Mouse (Mus musculus) stomach, embryonic 15.5 days (tissue): Measurements from ENCODE around the gene Gm20521. TPM values are rescaled to one million over a fixed set of nuclear protein-coding genes. Genes with fewer than 3 reads are reported as not detected.

Source experiments
- ATAC-seq: fragments of 200-750 bp; cut with Nextera tagmentation; 2 replicates; pipeline ENCODE4 v1.8.0; 2017; ENCODE audit warnings: low read depth, moderate number of reproducible peaks, moderate TSS enrichment; ENCODE audit not compliant: insufficient read depth, low FRiP score
- H3K27ac ChIP-seq: fragments of 300-500 bp; sonication (generic); 2 replicates; pipeline ENCODE4 v1.5.1; 2015; ENCODE audit warnings: mild to moderate bottlenecking, inconsistent platforms
- H3K27me3 ChIP-seq: fragments of 300-500 bp; sonication (generic); replicated peaks from 2 replicates; pipeline ENCODE4 v1.6.1; 2015; ENCODE audit warnings: inconsistent platforms
- H3K36me3 ChIP-seq: fragments of 300-500 bp; sonication (generic); 2 replicates; pipeline ENCODE4 v1.6.1; 2015; ENCODE audit warnings: inconsistent platforms
- H3K4me1 ChIP-seq: fragments of 300-500 bp; sonication (generic); 2 replicates; pipeline ENCODE4 v1.6.1; 2015; ENCODE audit warnings: inconsistent platforms
- H3K4me2 ChIP-seq: fragments of 300-500 bp; sonication (generic); 2 replicates; pipeline ENCODE4 v1.6.1; 2015; ENCODE audit warnings: mild to moderate bottlenecking, inconsistent platforms
- H3K4me3 ChIP-seq: fragments of 300-500 bp; sonication (generic); replicated peaks from 2 replicates; pipeline ENCODE4 v1.5.1; 2015; ENCODE audit warnings: inconsistent platforms
- H3K9ac ChIP-seq: fragments of 300-500 bp; sonication (generic); 2 replicates; pipeline ENCODE4 v1.6.1; 2015; ENCODE audit warnings: inconsistent platforms
- H3K9me3 ChIP-seq: fragments of 300-500 bp; sonication (generic); 2 replicates; pipeline ENCODE4 v1.6.1; 2016; ENCODE audit warnings: inconsistent platforms
- WGBS: fragments of 180-500 bp; shearing (Covaris S2); methylation state at CpG from one replicate; pipeline ENCODE4 v1.1.7; 2015; 5-methylcytosine and 5-hydroxymethylcytosine counted together
- polyA plus RNA-seq: library from polyadenylated mRNA; unstranded; fragments of >200 nt; fragmentation: Nextera tagmentation; extraction: Ambion mirVana; gene quantifications from 2 replicates; pipeline ENCODE4 v1.2.1, GENCODE M21; 2015

The Gm20521 gene
- polyA plus RNA-seq, 1 experiment from 2014 or later, result 0.53 TPM

GRCm38 (mm10) chr14:54868026-54868425 lies 15.2 kb upstream of the Gm20521 start:
- H3K4me3 ChIP-seq, result no peak overlapping the region
- no peaks in the 10 kb centered on the region for H3K27me3 ChIP-seq
- H3K4me2 ChIP-seq, result no peak overlapping the region
- H3K9me3 ChIP-seq, result no peaks in the 10 kb centered on the region
- no peak overlapping the region for H3K9ac ChIP-seq
- 86% methylated on average over 4 of the region's 4 CpGs for WGBS
- H3K36me3 ChIP-seq, result no peaks in the 10 kb centered on the region
- no peaks in the 10 kb centered on the region for H3K4me1 ChIP-seq
- H3K27ac ChIP-seq, result no peak overlapping the region
- no peak for ATAC-seq

GRCm38 (mm10) chr14:54870861-54871260 lies 12.4 kb upstream of the Gm20521 start, which contains the start of gene Homez:
Gene Homez, minus strand, starts transcription at chr14:54870961.
- 89% methylated on average over 5 of the region's 5 CpGs for WGBS

GRCm38 (mm10) chr14:54874165-54874564 lies 9.1 kb upstream of the Gm20521 start:
- H3K4me2 ChIP-seq, result no peak overlapping the region
- WGBS, result 94% methylated on average over 3 of the region's 3 CpGs
- no peak overlapping the region for H3K27ac ChIP-seq
- H3K4me1 ChIP-seq, result no peaks in the 10 kb centered on the region
- no peaks in the 10 kb centered on the region for H3K9me3 ChIP-seq
- no peak for ATAC-seq
- no peaks in the 10 kb centered on the region for H3K36me3 ChIP-seq
- no peak overlapping the region for H3K4me3 ChIP-seq
- H3K27me3 ChIP-seq, result no peaks in the 10 kb centered on the region
- H3K9ac ChIP-seq, result no peak overlapping the region

More at GRCm38 (mm10) chr14:54870861-54871260, 12.4 kb upstream of the Gm20521 start, which contains the start of gene Homez:
- Histone ChIP-seq H3K9ac (no peak within 1 kb of the TSS), H3K9me3 (no peaks in the 10 kb centered on the region), H3K4me1 (no peaks in the 10 kb centered on the region), H3K27ac (no peak within 1 kb of the TSS), H3K27me3 (no peaks in the 10 kb centered on the region), H3K36me3 (no peaks in the 10 kb centered on the region), H3K4me2 (no peak within 1 kb of the TSS), H3K4me3 (no peak within 1 kb of the TSS)
- ATAC-seq, result no peak

- H3K4me1 ChIP-seq, result no peaks in the 10 kb centered on the region
- 5% methylated on average over 36 of the region's 36 CpGs for WGBS
- H3K9ac ChIP-seq, result peak overlapping the region; percentile 71
- peak overlapping the region; percentile 85 for H3K27ac ChIP-seq
- H3K9me3 ChIP-seq, result no peaks in the 10 kb centered on the region
- H3K4me3 ChIP-seq, result peak overlapping the region; percentile 83
- H3K27me3 ChIP-seq, result no peaks in the 10 kb centered on the region
- H3K36me3 ChIP-seq, result no peaks in the 10 kb centered on the region
- peak; percentile 33 for ATAC-seq
- H3K4me2 ChIP-seq, result peak overlapping the region; percentile 89
Measured at GRCm38 (mm10) chr14:54875844-54876538, 7.2 kb upstream of the Gm20521 start.

GRCm38 (mm10) chr14:54876539-54877047 lies 6.6 kb upstream of the Gm20521 start:
- peak; percentile 91 for ATAC-seq
- H3K4me3 ChIP-seq, result peak overlapping the region; percentile 83
- no peaks in the 10 kb centered on the region for H3K36me3 ChIP-seq
- H3K27me3 ChIP-seq, result no peaks in the 10 kb centered on the region
- peak overlapping the region; percentile 71 for H3K9ac ChIP-seq
- under 1% methylated on average over 70 of the region's 72 CpGs for WGBS
- H3K27ac ChIP-seq, result peak overlapping the region; percentile 85
- no peaks in the 10 kb centered on the region for H3K4me1 ChIP-seq
- H3K4me2 ChIP-seq, result peak overlapping the region; percentile 89
- no peaks in the 10 kb centered on the region for H3K9me3 ChIP-seq

- ATAC-seq, result peak; percentile 80
- WGBS, result under 1% methylated on average over 60 of the region's 61 CpGs
- peak within 1 kb of the TSS; percentile 85 for H3K27ac ChIP-seq
Measured at GRCm38 (mm10) chr14:54877048-54877715, 6.1 kb upstream of the Gm20521 start, which contains the start of gene Ppp1r3e. Gene Ppp1r3e, minus strand, starts transcription at chr14:54877550.

GRCm38 (mm10) chr14:54884022-54884712 lies 926 bp downstream of the Gm20521 start:
- WGBS, result 16% methylated on average over 21 of the region's 21 CpGs
- Histone ChIP-seq H3K36me3 (0 out of 2 replicates have a peak, but pooled peaks cover 3% of the 10 kb centered on the region), H3K4me3 (peak overlapping the region; percentile 53), H3K4me1 (peaks cover 15% of the 10 kb centered on the region), H3K9me3 (no peaks in the 10 kb centered on the region), H3K27me3 (no peaks in the 10 kb centered on the region), H3K9ac (peak overlapping the region; percentile 66), H3K27ac (peak overlapping the region; percentile 88), H3K4me2 (peak overlapping the region; percentile 82)
- ATAC-seq, result peak; percentile 6

More at GRCm38 (mm10) chr14:54877048-54877715, 6.1 kb upstream of the Gm20521 start, which contains the start of gene Ppp1r3e:
- Histone ChIP-seq H3K4me3 (peak within 1 kb of the TSS; percentile 83), H3K9me3 (no peaks in the 10 kb centered on the region), H3K36me3 (no peaks in the 10 kb centered on the region), H3K27me3 (no peaks in the 10 kb centered on the region), H3K4me1 (no peaks in the 10 kb centered on the region), H3K9ac (peak within 1 kb of the TSS; percentile 71), H3K4me2 (peak within 1 kb of the TSS; percentile 89)

- Histone ChIP-seq H3K9ac (no peak overlapping the region), H3K4me2 (peak overlapping the region; percentile 82), H3K27me3 (no peaks in the 10 kb centered on the region), H3K36me3 (0 out of 2 replicates have a peak, but pooled peaks cover 3% of the 10 kb centered on the region), H3K4me1 (peaks cover 15% of the 10 kb centered on the region), H3K9me3 (no peaks in the 10 kb centered on the region), H3K27ac (no peak overlapping the region), H3K4me3 (no peak overlapping the region)
- ATAC-seq, result no peak
- WGBS, result 79% methylated on average over 11 of the region's 11 CpGs
Measured at GRCm38 (mm10) chr14:54885309-54885708, 2.1 kb downstream of the Gm20521 start.

GRCm38 (mm10) chr14:54892200-54892599 lies 9.0 kb downstream of the Gm20521 start, which contains the start of gene Pabpn1:
Gene Pabpn1, plus strand, starts transcription at chr14:54892500.
- H3K4me2 ChIP-seq, result peak within 1 kb of the TSS; percentile 52
- 87% methylated on average over 3 of the region's 3 CpGs for WGBS
- peak within 1 kb of the TSS; percentile 90 for H3K4me3 ChIP-seq
- no peak for ATAC-seq
- no peaks in the 10 kb centered on the region for H3K9me3 ChIP-seq
- H3K27ac ChIP-seq, result peak within 1 kb of the TSS; percentile 89
- H3K36me3 ChIP-seq, result peaks cover 9% of the 10 kb centered on the region
- peaks cover 11% of the 10 kb centered on the region; the same call in 1 of the 2 replicates for H3K4me1 ChIP-seq
- H3K27me3 ChIP-seq, result no peaks in the 10 kb centered on the region
- H3K9ac ChIP-seq, result no peak within 1 kb of the TSS

GRCm38 (mm10) chr14:54893651-54894181 lies 10.5 kb downstream of the Gm20521 start:
- H3K9me3 ChIP-seq, result no peaks in the 10 kb centered on the region
- H3K4me2 ChIP-seq, result peak overlapping the region; percentile 52
- H3K27me3 ChIP-seq, result no peaks in the 10 kb centered on the region
- H3K4me1 ChIP-seq, result peaks cover 13% of the 10 kb centered on the region; the same call in 1 of the 2 replicates
- H3K27ac ChIP-seq, result peak overlapping the region; percentile 89
- WGBS, result under 1% methylated on average over 38 of the region's 38 CpGs
- H3K36me3 ChIP-seq, result peaks cover 15% of the 10 kb centered on the region
- peak overlapping the region; percentile 90 for H3K4me3 ChIP-seq
- H3K9ac ChIP-seq, result peak overlapping the region; percentile 98
- peak; percentile 99 for ATAC-seq
